Mouse (Mus musculus): ENCODE measurements around the gene Rbms1. TPM values are rescaled to one million over a fixed set of nuclear protein-coding genes. Genes with fewer than 3 reads are reported as not detected.

The Rbms1 gene
- polyA plus RNA-seq, 1 experiment from 2014 or later, result 39.5 TPM

- Histone ChIP-seq H3K27ac (ENCODE audit: low read depth, low read length) (no peak overlapping the region), H3K4me1 (replicated peaks; ENCODE audit: control insufficient read depth, insufficient read depth, low read length) (peaks cover 2% of the 10 kb centered on the region)
Observed at GRCm38 (mm10) chr2:60714971-60715502, 248.0 kb downstream of the Rbms1 start.

GRCm38 (mm10) chr2:60714475-60714874 lies 248.5 kb downstream of the Rbms1 start:
- ATAC-seq (replicated peaks; ENCODE audit: low FRiP score) (no peak), DNase-seq (ENCODE audit: low spot score) (peak; percentile 44)
- H3K27me3 ChIP-seq (ENCODE audit: control insufficient read depth, insufficient read depth, low read length), result peaks cover 6% of the 10 kb centered on the region
- H3K4me3 ChIP-seq (ENCODE audit: low read depth, low read length), result no peak overlapping the region
- peaks cover 2% of the 10 kb centered on the region for H3K4me1 ChIP-seq (replicated peaks; ENCODE audit: control insufficient read depth, insufficient read depth, low read length)
- no peaks in the 10 kb centered on the region for H3K36me3 ChIP-seq (ENCODE audit: control insufficient read depth, insufficient read depth, low read length)
- WGBS, result 38% methylated on average over 7 of the region's 7 CpGs
- no peak overlapping the region for H3K27ac ChIP-seq (ENCODE audit: low read depth, low read length)
- no peaks in the 10 kb centered on the region for H3K9me3 ChIP-seq (ENCODE audit: control insufficient read depth, low read length)
- H3K4me2 ChIP-seq (ENCODE audit: low read depth, low read length, severe bottlenecking), result no peak overlapping the region
- no peak overlapping the region for H3K9ac ChIP-seq (ENCODE audit: low read length)

More at GRCm38 (mm10) chr2:60714971-60715502, 248.0 kb downstream of the Rbms1 start:
- no peak overlapping the region for H3K4me2 ChIP-seq (ENCODE audit: low read depth, low read length, severe bottlenecking)
- ATAC-seq (replicated peaks; ENCODE audit: low FRiP score) (0 out of 2 replicates have a peak, but pooled peaks have one; percentile 16), DNase-seq (ENCODE audit: low spot score) (peak; percentile 41)
- H3K4me3 ChIP-seq (ENCODE audit: low read depth, low read length), result no peak overlapping the region
- peaks cover 9% of the 10 kb centered on the region for H3K27me3 ChIP-seq (ENCODE audit: control insufficient read depth, insufficient read depth, low read length)
- H3K36me3 ChIP-seq (ENCODE audit: control insufficient read depth, insufficient read depth, low read length), result no peaks in the 10 kb centered on the region
- no peaks in the 10 kb centered on the region for H3K9me3 ChIP-seq (ENCODE audit: control insufficient read depth, low read length)
- 56% methylated on average over 8 of the region's 8 CpGs for WGBS
- H3K9ac ChIP-seq (ENCODE audit: low read length), result no peak overlapping the region

GRCm38 (mm10) chr2:60713857-60714256 lies 249.1 kb downstream of the Rbms1 start:
- DNase-seq (ENCODE audit: low spot score) (peak; percentile 68), ATAC-seq (replicated peaks; ENCODE audit: low FRiP score) (peak; percentile 78)
- H3K36me3 ChIP-seq (ENCODE audit: control insufficient read depth, insufficient read depth, low read length), result no peaks in the 10 kb centered on the region
- 32% methylated on average over 8 of the region's 8 CpGs for WGBS
- H3K4me3 ChIP-seq (ENCODE audit: low read depth, low read length), result no peak overlapping the region
- peaks cover 2% of the 10 kb centered on the region for H3K4me1 ChIP-seq (replicated peaks; ENCODE audit: control insufficient read depth, insufficient read depth, low read length)
- no peak overlapping the region for H3K27ac ChIP-seq (ENCODE audit: low read depth, low read length)
- H3K27me3 ChIP-seq (ENCODE audit: control insufficient read depth, insufficient read depth, low read length), result peaks cover 6% of the 10 kb centered on the region
- H3K9me3 ChIP-seq (ENCODE audit: control insufficient read depth, low read length), result no peaks in the 10 kb centered on the region
- H3K9ac ChIP-seq (ENCODE audit: low read length), result no peak overlapping the region
- no peak overlapping the region for H3K4me2 ChIP-seq (ENCODE audit: low read depth, low read length, severe bottlenecking)

GRCm38 (mm10) chr2:60712891-60713290 lies 250.1 kb downstream of the Rbms1 start:
- H3K4me1 ChIP-seq (replicated peaks; ENCODE audit: control insufficient read depth, insufficient read depth, low read length), result peaks cover 2% of the 10 kb centered on the region
- ATAC-seq (replicated peaks; ENCODE audit: low FRiP score) (no peak), DNase-seq (ENCODE audit: low spot score) (peak; percentile 31)
- WGBS, result 83% methylated on average over 5 of the region's 5 CpGs
- H3K36me3 ChIP-seq (ENCODE audit: control insufficient read depth, insufficient read depth, low read length), result no peaks in the 10 kb centered on the region
- no peak overlapping the region for H3K27ac ChIP-seq (ENCODE audit: low read depth, low read length)
- no peaks in the 10 kb centered on the region for H3K9me3 ChIP-seq (ENCODE audit: control insufficient read depth, low read length)
- peaks cover 3% of the 10 kb centered on the region; the same call in 1 of the 2 replicates for H3K27me3 ChIP-seq (ENCODE audit: control insufficient read depth, insufficient read depth, low read length)
- H3K4me2 ChIP-seq (ENCODE audit: low read depth, low read length, severe bottlenecking), result no peak overlapping the region
- H3K4me3 ChIP-seq (ENCODE audit: low read depth, low read length), result no peak overlapping the region
- H3K9ac ChIP-seq (ENCODE audit: low read length), result no peak overlapping the region

- Histone ChIP-seq H3K27ac (ENCODE audit: low read depth, low read length) (no peak overlapping the region), H3K36me3 (ENCODE audit: control insufficient read depth, insufficient read depth, low read length) (no peaks in the 10 kb centered on the region), H3K4me1 (replicated peaks; ENCODE audit: control insufficient read depth, insufficient read depth, low read length) (peaks cover 2% of the 10 kb centered on the region), H3K9me3 (ENCODE audit: control insufficient read depth, low read length) (no peaks in the 10 kb centered on the region), H3K4me3 (ENCODE audit: low read depth, low read length) (no peak overlapping the region), H3K27me3 (ENCODE audit: control insufficient read depth, insufficient read depth, low read length) (peaks cover 3% of the 10 kb centered on the region; the same call in 1 of the 2 replicates), H3K4me2 (ENCODE audit: low read depth, low read length, severe bottlenecking) (no peak overlapping the region), H3K9ac (ENCODE audit: low read length) (no peak overlapping the region)
- ATAC-seq (replicated peaks; ENCODE audit: low FRiP score) (no peak), DNase-seq (ENCODE audit: low spot score) (peak; percentile 33)
- WGBS, result 67% methylated on average over 6 of the region's 6 CpGs
Observed at GRCm38 (mm10) chr2:60712483-60712882, 250.5 kb downstream of the Rbms1 start.

GRCm38 (mm10) chr2:60711098-60711880 lies 251.7 kb downstream of the Rbms1 start:
- ATAC-seq (replicated peaks; ENCODE audit: low FRiP score) (no peak), DNase-seq (ENCODE audit: low spot score) (no peak)
- H3K9me3 ChIP-seq (ENCODE audit: control insufficient read depth, low read length), result no peaks in the 10 kb centered on the region
- no peak overlapping the region for H3K27ac ChIP-seq (ENCODE audit: low read depth, low read length)
- no peak overlapping the region for H3K9ac ChIP-seq (ENCODE audit: low read length)
- no peak overlapping the region for H3K4me3 ChIP-seq (ENCODE audit: low read depth, low read length)
- no peaks in the 10 kb centered on the region for H3K36me3 ChIP-seq (ENCODE audit: control insufficient read depth, insufficient read depth, low read length)
- peaks cover 2% of the 10 kb centered on the region for H3K4me1 ChIP-seq (replicated peaks; ENCODE audit: control insufficient read depth, insufficient read depth, low read length)
- no peak overlapping the region for H3K4me2 ChIP-seq (ENCODE audit: low read depth, low read length, severe bottlenecking)
- H3K27me3 ChIP-seq (ENCODE audit: control insufficient read depth, insufficient read depth, low read length), result no peaks in the 10 kb centered on the region
- 90% methylated on average over 7 of the region's 7 CpGs for WGBS

- H3K27me3 ChIP-seq (ENCODE audit: control insufficient read depth, insufficient read depth, low read length), result no peaks in the 10 kb centered on the region
- H3K4me2 ChIP-seq (ENCODE audit: low read depth, low read length, severe bottlenecking), result no peak overlapping the region
- H3K4me1 ChIP-seq (replicated peaks; ENCODE audit: control insufficient read depth, insufficient read depth, low read length), result peaks cover 2% of the 10 kb centered on the region
- ATAC-seq (replicated peaks; ENCODE audit: low FRiP score) (no peak), DNase-seq (ENCODE audit: low spot score) (no peak)
- H3K9ac ChIP-seq (ENCODE audit: low read length), result no peak overlapping the region
- no peak overlapping the region for H3K4me3 ChIP-seq (ENCODE audit: low read depth, low read length)
- 88% methylated on average over 4 of the region's 4 CpGs for WGBS
- H3K36me3 ChIP-seq (ENCODE audit: control insufficient read depth, insufficient read depth, low read length), result no peaks in the 10 kb centered on the region
- H3K27ac ChIP-seq (ENCODE audit: low read depth, low read length), result no peak overlapping the region
- H3K9me3 ChIP-seq (ENCODE audit: control insufficient read depth, low read length), result no peaks in the 10 kb centered on the region
Observed at GRCm38 (mm10) chr2:60710317-60710716, 252.7 kb downstream of the Rbms1 start.

GRCm38 (mm10) chr2:60708671-60709070 lies 254.3 kb downstream of the Rbms1 start:
- Histone ChIP-seq H3K4me2 (ENCODE audit: low read depth, low read length, severe bottlenecking) (no peak overlapping the region), H3K4me3 (ENCODE audit: low read depth, low read length) (no peak overlapping the region), H3K36me3 (ENCODE audit: control insufficient read depth, insufficient read depth, low read length) (no peaks in the 10 kb centered on the region), H3K27ac (ENCODE audit: low read depth, low read length) (no peak overlapping the region), H3K9me3 (ENCODE audit: control insufficient read depth, low read length) (no peaks in the 10 kb centered on the region), H3K4me1 (replicated peaks; ENCODE audit: control insufficient read depth, insufficient read depth, low read length) (no peaks in the 10 kb centered on the region), H3K9ac (ENCODE audit: low read length) (no peak overlapping the region), H3K27me3 (ENCODE audit: control insufficient read depth, insufficient read depth, low read length) (no peaks in the 10 kb centered on the region)
- DNase-seq (ENCODE audit: low spot score) (no peak), ATAC-seq (replicated peaks; ENCODE audit: low FRiP score) (no peak)
- 51% methylated on average over 3 of the region's 3 CpGs for WGBS

All from forebrain, embryonic 11.5 days (tissue).